Mouse (Mus musculus): ENCODE data around the gene Senp6.
"Not testable (repeated sequence)": the region's sequence is repeated elsewhere in the genome, so short reads cannot be mapped to it uniquely, and the experiment has no call there.

The Senp6 gene

DNA sequence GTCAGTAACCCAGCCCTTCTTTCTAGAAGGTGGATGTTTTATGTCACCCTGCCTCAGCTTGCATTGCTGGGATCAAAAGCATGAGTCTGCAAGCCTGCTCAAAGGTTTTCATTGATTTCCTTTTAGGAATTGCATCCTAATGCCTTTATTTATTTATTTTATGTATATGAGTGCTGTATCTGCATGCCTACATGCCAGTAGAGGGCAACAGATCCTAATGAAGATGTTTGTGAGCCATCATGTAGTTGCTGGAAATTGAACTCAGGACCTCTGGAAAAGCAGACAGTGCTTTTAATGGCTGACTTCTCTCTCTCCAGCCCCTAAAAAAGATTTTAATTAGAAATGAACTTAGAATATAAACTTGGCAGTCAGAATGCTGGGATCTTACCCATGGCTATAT lies 8.2 kb downstream of the Senp6 start:
- in situ Hi-C loops (cut with MboI; ENCODE audit: low sequenced_read_pairs) = no loop called here

DNA sequence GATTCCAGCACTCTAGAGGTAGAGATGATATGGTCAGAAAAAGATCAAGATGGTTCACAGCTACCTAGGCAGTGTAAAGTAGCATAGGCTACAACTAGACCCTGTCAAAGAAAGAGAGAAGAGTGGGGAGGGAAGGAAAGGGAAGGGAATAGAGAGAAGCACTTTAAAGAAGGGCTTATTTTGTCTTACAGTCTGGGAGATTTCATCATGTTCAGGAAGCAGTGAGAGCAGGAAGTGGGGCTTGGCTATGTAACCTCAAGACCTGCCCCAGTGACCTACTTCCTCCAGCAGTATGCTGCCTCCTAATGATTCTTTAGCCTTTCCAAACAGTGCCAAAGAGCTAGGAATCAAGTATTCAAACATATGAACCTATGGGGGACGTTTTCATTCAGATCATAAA lies 14.2 kb downstream of the Senp6 start:
- in situ Hi-C loops (cut with MboI; ENCODE audit: low sequenced_read_pairs) = no loop called here

DNA sequence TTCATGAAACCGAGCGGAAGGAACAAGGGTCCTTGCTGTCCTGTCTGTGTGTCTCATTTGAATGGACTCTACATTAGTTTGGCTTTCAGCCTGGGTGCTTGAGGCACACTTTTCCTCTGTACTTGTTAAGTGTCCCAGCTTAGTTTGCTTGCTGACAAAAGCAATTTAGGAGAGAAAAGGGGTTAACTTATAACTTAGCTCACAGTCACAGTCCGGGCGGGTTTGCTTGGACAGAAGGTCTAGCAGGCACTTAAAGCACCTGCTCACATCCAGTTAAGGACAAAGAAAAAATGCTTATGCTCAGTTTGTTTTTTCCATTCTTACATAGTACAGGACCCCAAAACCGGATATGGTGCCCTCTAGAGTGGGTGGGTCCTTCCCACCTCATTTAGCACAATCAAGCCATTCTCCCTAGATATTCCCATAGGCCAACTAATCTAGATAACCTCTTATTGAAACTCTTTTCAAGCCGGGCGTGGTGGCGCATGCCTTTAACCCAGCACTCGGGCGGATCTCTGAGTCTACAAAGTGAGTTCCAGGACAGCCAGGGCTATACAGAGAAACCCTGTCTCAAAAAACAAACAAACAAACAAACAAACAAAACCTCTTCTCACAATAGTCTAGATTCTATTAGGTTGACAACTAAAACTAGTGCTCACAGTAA lies 17.9 kb downstream of the Senp6 start:
- in situ Hi-C loops (cut with MboI; ENCODE audit: low sequenced_read_pairs) = no loop called here

DNA sequence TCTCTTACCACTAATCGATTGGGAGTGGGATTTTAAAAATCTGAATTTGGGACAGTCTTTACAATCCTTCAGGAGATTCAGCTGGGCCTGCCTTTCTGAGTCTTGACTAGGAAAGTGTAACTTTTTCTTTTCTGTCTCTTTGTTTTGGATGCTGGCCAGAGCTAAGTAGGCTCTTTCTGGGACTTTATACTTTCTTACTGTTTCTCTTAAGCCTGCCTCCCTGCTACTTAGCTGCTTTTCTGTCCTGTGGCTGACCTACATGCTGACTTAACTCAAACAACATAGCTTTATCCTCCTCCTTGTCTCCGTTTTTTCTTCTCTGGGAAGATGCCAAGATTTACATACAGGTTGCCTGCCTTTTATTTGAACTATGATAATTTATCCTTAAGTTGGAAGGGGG lies 19.0 kb downstream of the Senp6 start:
- in situ Hi-C loops (cut with MboI; ENCODE audit: low sequenced_read_pairs) = no loop called here

DNA sequence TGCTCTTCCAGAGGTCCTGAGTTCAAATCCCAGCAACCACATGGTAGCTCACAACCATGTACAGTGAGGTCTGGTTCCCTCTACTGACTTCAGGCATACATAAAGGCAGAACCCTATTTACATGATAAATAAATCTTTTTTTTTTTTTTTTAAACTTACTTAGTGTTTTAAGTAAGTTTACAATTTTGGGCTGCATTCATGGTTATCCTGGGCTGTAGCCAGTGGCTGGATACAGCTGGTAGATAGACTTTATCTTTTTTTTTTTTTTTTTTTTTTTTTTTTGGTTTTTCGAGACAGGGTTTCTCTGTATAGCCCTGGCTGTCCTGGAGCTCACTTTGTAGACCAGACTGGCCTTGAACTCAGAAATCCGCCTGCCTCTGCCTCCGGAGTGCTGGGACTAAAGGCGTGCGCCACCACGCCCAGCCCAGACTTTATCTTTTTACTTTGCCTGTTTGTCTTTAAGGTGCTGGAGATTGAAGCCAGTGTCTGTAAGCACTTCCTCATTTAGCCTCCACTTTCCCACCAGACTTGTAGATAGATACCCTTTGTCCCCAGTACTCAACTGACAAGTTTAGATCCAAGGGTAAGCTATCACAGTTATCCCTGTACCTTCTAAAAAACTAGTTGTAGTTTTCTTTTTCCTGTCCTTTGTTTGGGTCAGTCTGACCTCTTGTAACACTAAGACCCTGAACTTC lies 19.7 kb downstream of the Senp6 start:
- in situ Hi-C loops (cut with MboI; ENCODE audit: low sequenced_read_pairs) = not testable (repeated sequence)

DNA sequence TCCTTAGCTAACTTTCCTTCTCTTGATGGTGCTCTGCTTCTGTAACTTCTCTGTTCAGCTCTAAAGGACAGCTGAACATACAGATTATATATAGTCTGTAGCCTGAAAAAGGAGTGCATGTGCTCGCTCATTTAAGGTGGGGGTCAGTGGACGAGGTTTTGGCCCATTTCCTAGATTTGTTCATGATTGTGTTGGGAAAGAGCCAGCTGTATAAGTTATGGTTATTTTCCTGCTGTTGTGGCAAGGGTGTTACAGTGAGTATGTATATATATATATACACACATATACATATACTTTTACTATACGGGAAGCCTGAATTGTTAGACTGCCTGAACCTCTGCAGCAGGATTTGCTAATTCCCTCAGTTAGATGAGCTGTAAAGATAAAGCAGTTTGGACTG lies 22.7 kb downstream of the Senp6 start:
- in situ Hi-C loops (cut with MboI; ENCODE audit: low sequenced_read_pairs) = no loop called here

DNA sequence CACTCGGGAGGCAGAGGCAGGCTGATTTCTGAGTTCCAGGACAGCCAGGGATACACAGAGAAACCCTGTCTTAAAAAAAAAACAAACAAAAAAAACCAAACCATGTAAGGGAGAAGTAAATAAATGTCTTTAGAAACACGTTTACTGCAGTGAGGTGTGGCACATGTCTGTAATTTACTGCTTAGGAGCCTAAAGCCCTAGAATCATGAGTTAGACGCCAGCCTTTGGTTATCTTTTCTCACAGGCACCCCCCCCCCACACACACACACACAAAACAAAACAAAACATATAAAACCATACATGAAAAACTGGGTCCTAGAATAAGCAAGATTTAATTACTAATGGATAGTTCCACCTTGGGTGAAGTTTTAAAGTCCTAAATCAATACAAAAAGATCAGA lies 29.6 kb downstream of the Senp6 start:
- in situ Hi-C loops (cut with MboI; ENCODE audit: low sequenced_read_pairs) = no loop called here

DNA sequence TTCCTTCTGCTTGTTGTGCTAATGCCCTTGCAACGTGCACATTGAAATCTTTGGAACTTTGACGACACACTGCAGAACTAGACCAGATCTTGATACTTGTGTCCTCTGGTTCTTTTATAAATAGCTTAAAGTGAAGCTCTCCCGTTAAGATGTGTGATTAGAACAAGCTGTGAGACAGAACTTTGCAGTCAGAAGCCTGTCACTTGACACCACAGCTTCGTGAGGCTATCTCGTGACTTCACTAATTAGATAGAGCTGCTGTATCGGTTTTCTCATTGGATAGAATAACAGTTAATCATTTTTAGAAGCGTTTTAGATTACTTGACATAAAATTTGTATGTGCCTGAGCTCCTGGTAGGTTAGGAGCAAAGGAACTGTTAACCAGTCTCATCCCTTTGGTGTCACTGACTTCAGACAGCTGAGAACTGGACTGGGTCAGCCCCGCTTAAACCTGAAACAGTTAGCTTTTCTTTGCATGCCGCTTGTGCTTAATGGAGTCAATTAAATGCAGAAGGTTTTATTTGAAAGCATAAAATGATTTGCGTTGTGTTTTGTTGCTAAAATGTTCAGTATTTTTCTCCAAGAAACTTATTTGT lies 79.4 kb downstream of the Senp6 start:
- in situ Hi-C loops (cut with MboI; ENCODE audit: low sequenced_read_pairs) = no loop called here

DNA sequence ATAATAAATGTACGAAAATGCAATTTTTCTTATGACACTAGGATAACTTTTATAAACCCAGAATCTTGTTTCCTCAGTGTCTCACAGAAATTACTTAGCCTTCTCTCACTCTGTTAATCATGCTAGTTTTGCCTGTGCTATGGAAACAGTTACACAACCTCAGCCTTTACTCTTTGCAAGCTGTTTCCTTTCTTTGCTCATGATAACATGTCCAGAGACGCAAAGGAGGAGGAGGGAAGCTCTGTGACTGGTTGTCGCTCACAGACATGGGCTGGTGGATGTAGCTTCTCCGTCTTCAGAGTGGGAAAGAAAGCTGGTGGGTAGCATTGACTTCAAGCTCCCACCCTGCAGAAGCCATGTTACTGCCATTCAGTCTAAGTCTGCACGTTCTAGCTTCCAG lies 82.9 kb downstream of the Senp6 start:
- in situ Hi-C loops (cut with MboI; ENCODE audit: low sequenced_read_pairs) = no loop called here

DNA sequence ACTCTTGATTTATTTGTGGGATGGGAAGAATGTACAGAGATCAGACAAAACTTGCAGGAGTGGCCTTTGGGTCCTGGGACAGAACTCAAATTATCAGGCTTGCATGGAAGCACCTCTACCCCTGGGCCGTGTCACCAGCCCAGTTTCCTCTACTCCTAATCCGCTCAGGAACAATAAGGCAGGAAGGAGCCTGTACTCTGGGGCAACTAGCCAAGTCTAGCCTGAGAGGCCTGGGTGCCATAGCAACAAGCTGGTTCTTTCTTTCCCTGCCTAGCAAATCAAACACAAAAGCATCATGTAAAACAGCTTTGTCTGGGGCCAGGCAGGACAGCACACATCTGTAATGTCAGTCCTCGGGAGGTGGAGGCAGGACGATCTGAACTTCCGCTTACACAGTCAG lies 88.6 kb downstream of the Senp6 start:
- in situ Hi-C loops (cut with MboI; ENCODE audit: low sequenced_read_pairs) = no loop called here

DNA sequence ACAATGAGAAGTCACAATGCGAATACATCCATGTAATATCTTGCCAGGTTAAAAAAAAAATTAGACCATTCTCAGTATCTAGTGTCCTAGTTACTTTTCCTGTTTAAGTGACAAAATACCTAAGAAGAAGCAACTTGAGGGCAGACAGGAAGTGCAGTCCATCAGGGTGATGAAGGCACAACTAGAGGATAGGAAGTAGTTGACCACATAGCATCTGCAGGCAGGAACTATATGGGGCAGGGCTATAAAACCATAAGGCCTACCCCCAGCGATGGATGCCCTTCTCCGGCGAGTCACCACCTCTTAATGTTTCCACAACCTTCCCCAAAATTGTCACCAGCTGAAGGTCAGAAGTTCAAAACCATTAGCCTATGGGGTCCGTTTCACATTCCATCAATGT lies 90.1 kb downstream of the Senp6 start:
- in situ Hi-C loops (cut with MboI; ENCODE audit: low sequenced_read_pairs) = no loop called here

DNA sequence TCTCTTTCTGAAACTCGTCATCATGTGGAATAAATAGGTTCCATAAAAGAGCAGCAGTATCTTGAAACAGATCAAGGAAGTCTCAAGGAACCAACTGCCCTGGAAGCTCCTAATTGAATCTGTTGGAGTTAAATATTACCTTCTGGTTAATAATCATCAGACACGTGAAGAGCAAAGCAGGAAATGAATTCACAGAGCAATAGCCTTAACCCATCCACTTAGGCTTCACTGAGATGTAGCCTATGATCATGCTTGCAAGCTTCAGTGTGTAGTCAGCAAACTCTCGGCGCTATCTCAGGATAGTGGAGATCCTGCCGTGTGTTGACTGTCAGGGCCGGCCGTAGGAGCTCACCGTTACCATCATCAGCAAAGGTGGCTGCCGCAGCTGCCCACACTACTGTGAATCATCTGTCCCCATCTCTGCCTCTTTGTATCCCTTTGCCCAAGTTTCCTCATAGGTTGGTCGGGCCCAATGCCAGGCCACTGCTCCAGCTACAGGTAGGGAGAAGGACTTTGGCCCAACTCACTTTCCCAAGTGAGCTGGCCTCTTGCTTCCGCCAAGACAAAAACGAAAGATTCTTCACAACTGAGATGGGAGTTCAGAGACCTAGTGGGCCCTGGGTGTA lies 91.2 kb downstream of the Senp6 start:
- in situ Hi-C loops (cut with MboI; ENCODE audit: low sequenced_read_pairs) = no loop called here

DNA sequence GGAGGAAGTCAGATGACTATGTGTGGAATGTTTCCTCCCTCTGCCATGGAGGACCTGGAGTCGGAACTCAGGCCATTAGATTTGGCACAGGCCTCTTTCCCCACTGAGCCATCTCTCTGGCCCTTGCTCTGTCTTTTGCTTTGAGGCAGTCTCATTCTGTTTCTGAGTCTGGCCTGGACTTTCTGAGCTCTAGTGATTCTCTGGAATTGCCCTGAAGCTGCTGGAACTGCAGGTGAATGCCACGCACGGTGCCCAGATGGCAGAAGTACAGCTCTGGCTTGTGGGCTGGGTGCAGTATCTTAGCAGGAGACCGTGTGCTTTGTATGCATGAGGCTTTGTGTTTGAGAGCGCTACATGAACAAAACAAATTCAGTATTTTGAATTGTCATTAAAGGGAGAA lies 92.2 kb downstream of the Senp6 start:
- in situ Hi-C loops (cut with MboI; ENCODE audit: low sequenced_read_pairs) = no loop called here

DNA sequence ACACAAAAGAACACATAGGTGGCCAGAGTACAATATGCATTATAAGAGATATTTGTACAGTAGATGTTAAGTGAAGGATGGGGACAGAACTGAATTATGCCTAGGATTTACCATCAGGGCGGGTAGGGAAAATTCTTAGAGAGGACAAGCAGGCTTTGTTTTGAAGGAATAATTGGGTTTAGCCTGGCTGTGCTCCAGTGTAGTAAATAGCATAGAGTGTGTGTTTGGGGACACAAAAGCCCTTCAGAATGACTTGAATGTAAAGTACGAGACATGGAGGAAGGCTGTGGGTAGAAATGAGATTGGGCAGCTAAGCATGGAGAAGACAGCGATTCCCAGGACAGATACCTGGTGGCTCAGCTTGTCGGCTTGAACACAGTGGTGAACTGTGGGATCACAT lies 94.7 kb downstream of the Senp6 start:
- in situ Hi-C loops (cut with MboI; ENCODE audit: low sequenced_read_pairs) = no loop called here

DNA sequence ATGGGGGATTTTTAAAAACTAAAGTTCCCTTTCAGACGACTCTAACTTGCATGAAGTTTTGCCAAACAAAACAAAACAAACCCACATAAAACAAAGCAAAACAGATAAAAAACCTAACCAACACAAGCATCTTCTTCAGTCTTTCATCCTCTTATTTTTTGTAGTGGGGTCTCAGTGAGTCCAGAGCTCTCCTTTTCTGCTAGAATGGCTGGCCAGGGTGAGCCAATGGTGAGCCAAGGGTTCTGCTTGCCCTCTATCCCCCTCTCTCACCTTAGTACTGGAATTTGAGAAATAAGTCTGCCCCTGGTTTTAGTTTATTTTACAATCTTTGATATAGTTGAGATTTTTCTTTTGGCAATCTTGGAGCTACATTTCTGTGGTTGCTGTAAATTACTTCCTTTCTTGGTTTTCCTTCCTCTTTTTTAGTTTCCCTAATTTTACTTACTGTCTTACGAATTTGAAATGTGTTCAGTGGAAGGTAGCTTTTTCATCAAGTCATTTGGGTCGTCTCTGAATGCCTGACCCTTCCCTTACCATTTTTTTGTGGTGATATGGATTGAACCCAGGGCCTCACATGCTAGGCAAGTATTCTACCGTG lies 96.5 kb downstream of the Senp6 start:
- in situ Hi-C loops (cut with MboI; ENCODE audit: low sequenced_read_pairs) = no loop called here

DNA sequence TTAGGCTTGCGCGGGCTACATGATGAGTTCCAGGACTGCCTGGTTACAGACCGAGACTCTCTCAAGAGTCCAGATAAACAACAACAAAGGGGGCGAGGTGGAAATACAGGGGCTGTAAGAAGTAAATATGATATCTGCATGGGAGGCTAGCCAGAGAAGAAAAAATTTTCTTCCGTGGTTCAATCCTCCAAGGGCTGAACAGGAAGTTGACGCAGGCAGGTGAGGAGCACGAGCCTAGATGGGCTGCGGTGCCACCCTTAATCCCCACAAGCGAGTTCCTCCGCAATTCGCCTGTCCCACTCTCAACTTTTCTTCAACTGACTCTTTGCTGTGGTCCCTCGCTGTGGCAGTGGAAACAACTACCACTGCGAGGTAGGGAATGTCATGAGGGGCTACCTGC lies 97.5 kb downstream of the Senp6 start:
- in situ Hi-C loops (cut with MboI; ENCODE audit: low sequenced_read_pairs) = no loop called here

DNA sequence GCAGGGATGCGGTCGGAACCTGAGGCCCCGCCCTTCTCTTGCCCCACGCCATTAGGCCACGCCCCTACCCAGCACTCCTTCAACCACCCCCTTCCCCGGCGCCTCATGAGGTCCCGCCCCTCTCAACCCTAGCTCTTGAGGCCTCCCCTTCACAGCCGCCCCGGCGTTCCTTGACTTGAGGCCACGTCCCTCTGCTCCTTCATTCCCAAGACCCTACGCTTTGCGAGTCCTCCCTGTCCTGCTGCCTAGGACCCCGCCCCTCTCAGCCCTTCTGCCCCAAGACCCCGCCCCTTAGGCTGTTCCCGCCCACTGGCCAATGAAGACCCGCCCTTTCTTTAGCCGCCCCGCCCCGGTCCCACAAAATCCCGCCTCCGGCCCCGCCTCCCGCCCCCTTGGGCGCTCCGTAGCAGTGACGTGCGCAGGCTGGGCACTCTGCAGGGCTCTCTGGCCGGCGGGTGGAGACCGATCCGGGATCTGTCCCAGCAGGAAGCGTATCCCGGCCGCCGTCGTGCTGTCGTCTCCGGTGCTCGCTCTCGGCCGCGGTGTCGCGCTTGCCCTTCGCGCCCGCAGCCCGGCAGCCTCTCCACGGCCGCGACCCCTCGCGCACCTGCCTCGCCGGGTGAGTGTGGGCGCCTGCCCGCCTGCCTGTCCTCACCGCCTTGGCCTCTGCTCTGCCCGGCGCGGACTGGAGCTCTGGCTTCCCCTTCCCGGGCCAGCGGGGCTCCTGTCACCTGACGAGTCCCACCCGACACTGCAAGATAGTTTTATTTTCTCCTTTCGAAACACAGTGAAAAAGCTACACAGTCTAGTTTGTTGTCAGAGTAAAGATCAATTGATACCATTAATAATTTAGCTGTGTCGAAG lies 98.1 kb downstream of the Senp6 start, which contains the start of gene Myo6:
TSS of gene Myo6 (plus strand) at position 421 of the 864 bp plus-strand sequence.
- in situ Hi-C loops (cut with MboI; ENCODE audit: low sequenced_read_pairs) = no loop called here

DNA sequence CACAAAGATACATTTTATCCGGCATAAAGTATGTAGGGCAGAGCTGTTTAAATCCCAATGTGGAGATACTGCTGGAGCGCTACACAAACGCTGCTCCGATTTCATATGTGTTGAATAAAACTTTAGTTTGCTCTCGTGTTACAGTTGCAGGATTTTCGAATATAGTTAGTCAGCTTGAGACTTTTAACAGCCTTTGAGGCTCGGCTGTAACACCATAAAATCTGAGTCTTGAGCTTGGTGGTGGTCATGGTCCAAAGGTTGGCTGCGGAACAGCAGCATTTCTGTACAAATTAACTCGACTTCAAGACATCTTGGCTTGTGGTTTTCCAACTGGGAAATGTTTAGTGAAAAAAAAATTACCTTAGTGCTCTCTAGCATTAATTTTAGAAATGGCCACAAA lies 99.0 kb downstream of the Senp6 start:
- in situ Hi-C loops (cut with MboI; ENCODE audit: low sequenced_read_pairs) = no loop called here

DNA sequence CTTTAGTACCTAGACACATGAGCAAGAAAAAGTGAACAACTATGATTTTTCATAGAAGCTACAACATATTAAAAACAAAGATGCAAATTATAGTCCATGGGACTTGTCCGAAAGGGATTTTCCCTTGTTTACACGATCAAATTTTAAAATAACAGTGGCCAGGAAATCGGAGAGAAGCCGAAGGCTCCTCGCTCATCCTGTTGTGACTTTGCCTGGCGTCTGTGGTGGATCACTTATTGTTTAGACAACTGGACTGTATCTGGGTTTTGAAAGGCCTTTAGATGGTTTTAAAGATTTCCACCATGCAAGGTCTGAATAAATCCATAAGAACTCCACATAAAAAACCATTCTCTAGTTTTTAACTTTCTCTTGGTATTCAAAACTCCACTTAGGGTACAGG lies 99.7 kb downstream of the Senp6 start:
- in situ Hi-C loops (cut with MboI; ENCODE audit: low sequenced_read_pairs) = no loop called here

DNA sequence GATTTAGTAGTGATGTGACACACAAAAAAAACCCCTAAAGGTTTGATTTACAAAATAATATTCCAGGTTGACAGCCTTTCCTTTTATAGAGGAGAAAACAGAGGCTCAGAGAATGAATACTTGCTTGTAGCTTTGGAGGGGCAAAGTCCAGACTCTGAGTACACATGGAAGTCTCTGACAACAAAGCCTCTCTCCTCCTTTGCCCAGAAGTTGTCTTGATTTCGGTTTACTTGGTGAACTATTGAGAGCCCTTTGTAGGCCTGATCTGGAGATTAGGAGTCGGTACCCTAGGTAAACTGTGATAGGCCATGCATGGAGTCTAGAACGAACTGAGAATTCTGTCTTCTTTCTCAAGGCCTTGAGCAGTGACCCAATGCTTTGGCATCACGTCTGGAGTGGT lies 100.4 kb downstream of the Senp6 start:
- in situ Hi-C loops (cut with MboI; ENCODE audit: low sequenced_read_pairs) = no loop called here

DNA sequence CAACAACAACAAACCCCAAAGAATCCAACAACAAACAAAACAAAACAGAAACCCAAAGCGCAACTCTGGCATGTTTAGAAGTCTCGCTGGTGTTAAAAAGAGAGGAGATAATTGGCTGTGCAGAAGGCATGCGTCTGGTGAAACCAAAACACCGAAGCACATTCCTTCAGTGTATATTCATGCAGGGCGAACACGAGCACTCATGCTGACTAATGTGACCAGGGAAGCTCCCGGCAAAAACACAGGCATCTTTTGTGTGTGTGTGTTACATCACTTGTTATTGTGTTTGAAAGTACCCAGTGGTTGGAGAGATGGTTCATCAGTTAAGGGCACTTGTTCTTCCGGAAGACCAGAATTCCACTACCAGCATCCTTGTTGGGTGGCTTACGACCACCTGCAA lies 102.8 kb downstream of the Senp6 start:
- in situ Hi-C loops (cut with MboI; ENCODE audit: low sequenced_read_pairs) = no loop called here
